Mouse (Mus musculus) gastrocnemius, adult 2 months (tissue): ENCODE results near the gene Rhof. TPM values are rescaled to one million over a fixed set of nuclear protein-coding genes. Genes with fewer than 3 reads are reported as not detected.
A peak's percentile ranks its signal among the peaks of the same experiment; 100 is the strongest.
"Not testable (repeated sequence)": the region's sequence is repeated elsewhere in the genome, so short reads cannot be mapped to it uniquely, and the experiment has no call there.

Experiments
- DNase-seq: peaks from one replicate; pipeline ENCODE4 v3.0.0; 2022
- H3K27ac ChIP-seq: fragments of 200-600 bp; 2 replicates; pipeline ENCODE4 v1.8.1; 2022; ENCODE audit warnings: mild to moderate bottlenecking
- H3K4me3 ChIP-seq: fragments of 200-600 bp; 2 replicates; pipeline ENCODE4 v1.8.1; 2022; ENCODE audit warnings: mild to moderate bottlenecking, moderate library complexity
- CTCF ChIP-seq: fragments of 200-600 bp; IDR thresholded peaks from 2 replicates; pipeline ENCODE4 v1.8.1; 2022; ENCODE audit warnings: antibody characterized with exemption, mild to moderate bottlenecking, moderate library complexity
- intact Hi-C: fragments of 180-260 bp; cut with DNase I; formaldehyde crosslinking; loops from one replicate; pipeline ENCODE4 v1.15.1; 2025
- total RNA-seq, 2 experiments: library from RNA; stranded (reverse); gene quantifications; 2 replicates each; pipeline ENCODE4 v1.2.3; 2021

Rhof gene
- total RNA-seq, 2 experiments from 2014 or later: 0.28 to 0.36 TPM

DNA sequence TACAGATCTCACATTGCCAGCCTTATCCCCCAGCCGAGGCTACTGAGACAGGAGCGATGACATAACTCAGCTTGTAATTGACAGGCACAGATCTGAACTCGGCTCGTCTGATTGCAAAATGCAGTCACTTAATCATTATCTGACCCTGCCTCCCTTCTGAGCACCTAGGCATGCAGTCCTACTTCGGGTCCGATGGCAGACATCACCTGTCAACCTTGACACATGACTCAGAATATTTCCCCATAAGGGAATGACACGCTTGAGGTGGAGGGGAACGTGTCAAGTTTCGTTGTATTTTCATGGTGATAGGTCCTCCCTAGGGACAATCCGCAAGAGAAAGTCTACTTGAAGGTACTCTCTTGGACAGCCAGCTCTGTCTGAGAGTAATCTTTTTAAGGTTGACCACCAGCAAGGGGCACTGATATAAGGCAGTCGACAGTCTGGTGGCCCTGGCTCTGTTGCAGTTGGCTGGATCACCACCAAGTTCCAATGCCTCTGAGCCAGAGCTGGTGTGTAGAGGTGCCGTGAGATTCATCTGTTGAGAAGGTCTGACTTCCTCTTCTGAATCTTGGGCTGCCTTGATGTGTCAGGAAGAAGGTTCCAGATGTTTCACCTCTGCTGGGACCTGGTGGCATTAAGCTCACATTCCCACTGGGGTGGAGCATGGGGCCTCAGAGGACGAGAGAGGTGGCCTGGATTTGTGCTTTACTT lies 49.0 kb downstream of the Rhof start:
- peak overlapping the region; percentile 34 for H3K4me3 ChIP-seq
- peak overlapping the region; percentile 79 for H3K27ac ChIP-seq
- intact Hi-C loops: no loop called here
- no peak for DNase-seq
- no peak for TF ChIP-seq CTCF

DNA sequence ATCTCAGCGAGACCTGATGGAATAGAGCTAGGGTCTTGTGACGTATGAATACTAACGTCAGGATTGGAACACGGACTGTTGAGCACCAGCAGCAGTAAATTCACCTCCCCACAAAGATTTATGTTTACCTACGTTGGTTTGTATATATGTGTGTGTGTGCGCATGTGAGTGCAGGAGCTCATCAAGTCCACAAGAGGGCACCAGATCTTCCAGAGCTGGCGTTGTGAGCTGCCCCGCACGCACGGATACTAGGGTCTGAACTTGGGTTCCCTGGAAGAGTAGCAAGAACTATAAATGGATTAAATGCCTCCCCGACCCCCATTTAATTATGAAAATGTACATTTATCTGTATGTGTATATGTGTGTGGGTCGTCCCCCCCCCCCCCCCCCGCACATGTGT lies 52.0 kb downstream of the Rhof start:
- TF ChIP-seq CTCF: peak; percentile 31; the same call in 1 of the 2 replicates

DNA sequence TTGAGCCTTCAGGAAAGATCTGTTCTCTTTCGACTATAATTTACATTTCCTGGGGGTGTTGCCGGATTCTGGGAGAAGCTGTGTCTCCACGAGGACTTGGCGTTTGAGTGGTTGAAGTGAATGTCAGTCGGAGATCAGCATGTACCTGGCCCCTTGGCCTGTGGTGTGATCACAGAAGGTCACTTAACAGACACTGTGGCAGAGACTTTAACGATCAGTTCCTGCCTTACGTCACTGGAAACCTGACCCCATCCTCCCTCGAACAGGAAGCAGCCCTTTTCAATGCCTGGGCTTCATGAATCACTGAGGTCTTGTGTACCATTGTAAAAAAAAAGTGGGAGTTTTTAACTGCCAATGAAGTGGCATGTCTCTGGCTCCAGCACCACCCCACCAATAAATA lies 52.5 kb downstream of the Rhof start:
- TF ChIP-seq CTCF: no peak
- Histone ChIP-seq H3K4me3 (peak overlapping the region; percentile 1; the same call in 1 of the 2 replicates), H3K27ac (peak overlapping the region; percentile 28)
- DNase-seq: peak; percentile 49
- intact Hi-C loops: no loop called here

More for the DNA sequence above, 52.0 kb downstream of the Rhof start:
- intact Hi-C loops: no loop called here
- DNase-seq: no peak
- Histone ChIP-seq H3K27ac (no peak overlapping the region), H3K4me3 (no peak overlapping the region)

DNA sequence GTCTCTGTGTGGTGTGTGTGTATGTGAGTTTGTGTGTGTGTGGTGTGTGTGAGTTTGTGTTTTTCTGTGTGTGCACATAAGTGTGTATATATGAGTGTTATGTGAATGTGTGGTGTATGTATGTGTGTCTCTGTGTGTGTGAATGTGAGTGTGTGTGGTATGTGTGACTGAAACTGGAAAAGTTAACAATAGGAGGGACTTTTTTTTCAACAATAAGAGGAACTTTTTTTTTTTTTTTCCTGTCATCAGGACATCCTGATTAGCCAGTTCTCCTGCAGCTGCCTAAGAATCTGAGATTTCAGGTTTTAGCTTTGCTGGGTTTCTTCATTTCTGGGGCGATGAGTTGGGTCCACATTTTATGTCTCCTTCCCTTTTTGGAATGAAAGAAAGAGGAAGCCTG lies 52.9 kb downstream of the Rhof start:
- Histone ChIP-seq H3K4me3 (no peak overlapping the region), H3K27ac (peak overlapping the region; percentile 28)
- no peak for DNase-seq
- intact Hi-C loops: no loop called here
- TF ChIP-seq CTCF: no peak

DNA sequence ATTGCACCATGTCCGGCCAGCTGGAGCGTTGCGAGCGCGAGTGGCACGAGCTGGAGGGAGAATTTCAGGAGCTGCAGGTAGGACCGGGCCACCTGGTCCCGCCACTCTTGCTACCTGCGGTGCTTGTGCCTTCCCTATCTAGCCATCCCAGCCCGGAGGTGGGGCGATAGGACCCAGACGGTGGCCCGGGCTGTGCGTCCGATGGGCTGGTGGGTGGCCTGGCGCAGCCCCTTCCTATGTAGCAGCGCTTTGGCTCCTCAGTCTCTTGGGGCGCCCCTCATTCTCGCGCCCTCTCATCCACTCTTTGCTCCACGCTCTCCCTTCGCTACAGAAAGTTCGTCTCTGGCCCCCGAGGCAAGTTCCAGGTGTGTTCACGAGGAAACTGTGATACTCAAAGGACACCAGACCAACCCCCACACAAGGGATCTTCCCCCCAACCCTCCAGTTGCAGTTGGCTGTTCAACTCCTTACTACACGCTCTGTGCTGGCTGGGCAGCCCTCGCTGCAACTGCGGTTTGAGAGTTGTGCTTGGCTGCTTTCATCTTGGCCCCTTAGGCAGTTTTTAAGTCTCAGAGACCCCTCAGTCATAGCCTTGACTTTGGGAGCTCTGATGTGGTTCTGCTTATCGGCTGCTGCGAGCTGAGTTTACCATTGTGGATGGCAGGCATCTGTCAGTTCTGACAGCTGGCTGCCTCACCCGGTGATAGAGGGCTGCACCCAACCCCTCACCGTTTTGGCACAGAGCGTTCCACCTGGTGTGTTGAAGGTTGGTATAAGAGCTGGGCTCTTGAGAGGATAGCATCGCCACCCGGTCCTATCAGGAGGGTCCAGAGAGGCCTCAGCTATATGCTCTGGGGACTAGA lies 55.8 kb downstream of the Rhof start:
- H3K27ac ChIP-seq: peak overlapping the region; percentile 99
- TF ChIP-seq CTCF: no peak
- peak overlapping the region; percentile 92 for H3K4me3 ChIP-seq
- peak; percentile 50 for DNase-seq
- intact Hi-C loops: no loop called here

DNA sequence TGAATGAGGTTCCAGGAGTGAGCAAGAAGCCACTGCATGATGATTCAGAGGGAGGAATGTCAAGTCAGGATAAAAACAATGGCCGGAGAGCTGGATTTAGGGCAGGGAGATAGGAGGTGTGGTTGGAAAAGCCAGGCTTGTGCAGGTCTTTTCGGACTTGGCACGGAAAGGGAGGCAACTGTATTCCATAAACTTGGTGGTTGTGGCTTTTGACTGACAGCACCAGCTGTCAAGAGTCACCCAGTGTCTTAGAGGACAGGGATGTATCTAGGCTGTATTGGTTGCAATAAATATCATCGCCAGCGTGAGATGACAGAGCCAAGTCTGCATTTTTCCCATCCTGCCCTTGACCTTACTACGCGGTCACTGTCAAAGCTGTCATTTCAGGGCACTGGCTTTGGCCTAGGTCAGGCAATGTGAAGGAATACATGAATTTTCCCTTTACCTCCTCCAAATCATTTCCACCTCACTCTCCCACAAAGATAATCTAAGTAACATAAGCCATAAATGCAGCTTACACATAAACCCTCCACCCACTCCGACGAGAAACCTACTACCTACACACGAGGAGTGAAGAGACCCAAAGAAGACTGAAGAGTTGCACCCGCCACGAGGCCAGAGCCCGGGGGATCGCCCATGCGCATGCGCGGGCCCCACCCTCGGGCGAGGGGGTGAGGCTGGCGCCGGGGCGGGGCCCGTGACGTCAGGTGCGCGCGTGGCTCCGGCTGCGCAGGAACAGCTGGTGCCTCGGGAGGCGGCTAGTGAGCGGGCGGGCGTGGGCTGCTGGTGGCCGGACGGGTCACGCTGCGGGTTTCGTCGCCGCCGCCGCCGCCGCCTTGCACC lies 56.7 kb downstream of the Rhof start:
- Histone ChIP-seq H3K27ac (peak overlapping the region; percentile 99), H3K4me3 (peak overlapping the region; percentile 92)
- intact Hi-C loops: no loop called here
- peak; percentile 99 for DNase-seq
- TF ChIP-seq CTCF: no peak

DNA sequence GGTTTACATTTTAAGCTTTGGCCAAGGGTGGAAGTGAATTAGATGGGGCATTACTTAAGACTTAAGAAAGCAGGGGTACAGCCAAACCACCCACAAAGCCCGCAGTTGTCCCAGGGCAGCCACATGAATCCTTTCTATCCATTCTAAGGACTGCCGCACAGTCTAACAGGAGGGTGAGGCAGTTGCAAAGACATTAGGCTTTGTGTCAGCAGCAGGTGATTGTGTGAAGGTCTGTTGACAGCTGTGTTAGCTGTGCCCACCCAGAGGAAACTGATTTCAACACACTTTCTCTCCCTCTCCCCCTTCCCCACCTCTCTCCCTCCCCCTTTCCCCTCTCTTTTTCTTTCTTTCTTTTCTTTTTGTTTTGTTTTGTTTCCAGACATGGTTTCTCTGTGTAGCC lies 63.8 kb downstream of the Rhof start:
- Histone ChIP-seq H3K4me3 (no peak overlapping the region), H3K27ac (peak overlapping the region; percentile 72; the same call in 1 of the 2 replicates)
- no peak for DNase-seq
- intact Hi-C loops: no loop called here
- TF ChIP-seq CTCF: no peak

DNA sequence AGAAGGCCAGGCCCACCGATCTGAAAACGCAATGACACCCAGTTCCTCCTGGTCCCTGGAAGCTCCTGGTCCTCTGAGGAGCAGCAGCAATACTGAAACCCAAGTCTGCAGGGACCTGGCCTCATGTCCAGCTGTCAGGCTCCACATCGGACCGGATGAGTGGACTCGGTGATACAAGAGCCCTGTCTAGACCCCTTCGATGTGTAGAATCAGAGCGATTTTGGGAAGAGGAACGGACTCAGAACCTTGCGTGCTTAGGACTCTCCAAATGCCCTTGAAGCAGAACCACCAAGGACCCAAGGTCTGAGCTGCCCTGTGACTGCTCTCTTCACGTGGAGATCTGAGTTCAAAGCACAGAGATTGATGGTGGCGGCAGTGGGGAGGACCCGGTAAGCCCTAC lies 64.4 kb downstream of the Rhof start, which contains the start of gene Tmem120b:
Gene Tmem120b (plus strand): TSS at position 301 of the 400 bp plus-strand sequence.
- DNase-seq: no peak
- H3K27ac ChIP-seq: peak within 1 kb of the TSS; percentile 72
- intact Hi-C loops: no loop called here
- H3K4me3 ChIP-seq: no peak within 1 kb of the TSS
- no peak for TF ChIP-seq CTCF

DNA sequence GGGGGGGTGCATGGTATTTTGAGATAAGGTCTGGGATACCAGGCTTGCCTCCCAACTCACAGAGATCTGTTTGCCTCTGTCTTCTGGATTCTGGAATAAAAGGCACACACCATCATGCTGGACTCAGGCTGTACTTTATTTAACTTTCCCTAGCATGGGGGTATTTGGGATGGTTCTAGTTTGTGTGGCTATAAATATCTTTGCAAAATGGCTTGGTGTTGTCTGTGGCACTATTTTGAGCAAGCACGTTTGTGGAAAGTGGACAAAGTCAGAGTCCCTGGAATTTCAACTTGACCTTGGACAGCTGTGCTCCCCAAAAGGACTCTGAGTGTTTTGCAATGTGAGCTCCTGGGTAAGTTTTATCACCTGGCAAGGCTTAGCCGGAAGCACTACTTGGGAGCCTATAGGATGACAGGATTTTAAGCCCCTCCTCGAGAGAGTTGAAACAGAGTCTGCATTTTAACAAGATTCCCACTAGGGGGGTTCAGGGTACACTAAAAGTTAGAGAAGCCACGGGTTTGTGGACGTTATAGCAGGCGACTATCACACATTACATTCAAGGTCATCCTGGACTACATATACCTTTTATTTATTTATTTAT lies 65.0 kb downstream of the Rhof start:
- no peak overlapping the region for H3K4me3 ChIP-seq
- intact Hi-C loops: no loop called here
- peak; percentile 45 for TF ChIP-seq CTCF
- DNase-seq: no peak
- peak overlapping the region; percentile 72 for H3K27ac ChIP-seq

DNA sequence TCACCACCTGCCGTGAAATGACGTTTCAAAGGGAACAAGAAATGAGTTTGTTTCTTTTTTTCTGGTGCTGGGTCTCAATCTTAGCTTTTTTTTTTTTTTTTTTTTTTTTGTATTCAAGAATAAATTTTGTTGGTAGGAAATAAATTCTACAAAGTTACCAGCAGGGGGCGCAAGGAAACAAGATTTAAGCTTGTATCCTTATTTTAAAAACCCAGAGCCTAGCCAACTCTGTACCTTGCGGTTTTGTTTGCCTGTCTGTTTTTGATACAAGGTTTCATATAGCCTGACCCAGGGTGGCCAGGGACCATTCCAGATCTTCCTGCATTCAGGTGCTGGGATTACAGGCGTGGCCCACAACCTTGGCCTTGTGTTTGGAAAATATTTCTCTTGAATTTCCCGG lies 68.3 kb downstream of the Rhof start:
- peak; percentile 60 for DNase-seq
- intact Hi-C loops: loop anchor here (1.0 to 2.0 kb wide), 3 partner anchors 53 to 107 kb away; partner anchors contain the start of gene Rhof
- peak overlapping the region; percentile 36; the same call in 1 of the 2 replicates for H3K4me3 ChIP-seq
- peak; percentile 65 for TF ChIP-seq CTCF
- H3K27ac ChIP-seq: peak overlapping the region; percentile 76

DNA sequence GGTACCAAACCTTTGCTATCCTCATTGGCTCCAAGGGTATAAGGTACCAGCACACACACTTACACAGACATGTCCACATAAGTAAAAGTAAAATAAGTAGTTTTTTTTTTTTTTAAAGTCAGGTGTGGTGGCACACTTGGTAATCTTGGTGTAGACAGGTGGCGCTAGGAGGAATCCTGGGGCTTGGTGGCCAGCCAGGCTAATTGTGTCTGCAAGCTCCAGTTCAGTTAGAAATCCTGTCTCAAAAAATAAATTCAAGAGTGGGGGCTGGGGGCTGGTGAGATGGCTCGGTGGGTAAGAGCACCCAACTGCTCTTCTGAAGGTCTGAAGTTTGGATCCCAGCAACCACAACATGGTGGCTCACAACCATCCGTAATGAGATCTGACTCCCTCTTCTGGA lies 69.4 kb downstream of the Rhof start:
- Histone ChIP-seq H3K27ac (no peak overlapping the region; the same call in 1 of the 2 replicates), H3K4me3 (no peak overlapping the region)
- intact Hi-C loops: no loop called here
- TF ChIP-seq CTCF: no peak
- DNase-seq: no peak

DNA sequence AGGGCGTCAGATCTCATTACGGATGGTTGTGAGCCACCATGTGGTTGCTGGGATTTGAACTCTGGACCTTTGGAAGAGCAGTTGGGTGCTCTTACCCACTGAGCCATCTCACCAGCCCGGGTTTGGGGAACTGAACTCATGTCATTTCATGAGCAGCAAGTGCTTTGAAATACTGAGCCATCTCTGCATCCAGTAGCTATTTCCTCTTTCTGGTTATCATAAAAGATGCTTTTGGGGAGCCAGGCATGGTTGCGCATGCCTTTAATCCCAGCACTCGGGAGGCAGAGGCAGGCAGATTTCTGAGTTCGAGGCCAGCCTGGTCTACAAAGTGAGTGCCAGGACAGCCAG lies 71.1 kb downstream of the Rhof start:
- DNase-seq, intact Hi-C loops: not testable (repeated sequence)
- Histone ChIP-seq H3K27ac (peak overlapping the region; percentile 98; the same call in 1 of the 2 replicates), H3K4me3 (peak overlapping the region; percentile 67; the same call in 1 of the 2 replicates)
